Mouse (Mus musculus): Measurements from ENCODE around the gene Asic2. TPM values are rescaled to one million over a fixed set of nuclear protein-coding genes. Genes with fewer than 3 reads are reported as not detected.

The Asic2 gene
- total and polyA plus RNA-seq, 2 experiments from 2014 or later: 19.2 to 57.3 TPM

DNA sequence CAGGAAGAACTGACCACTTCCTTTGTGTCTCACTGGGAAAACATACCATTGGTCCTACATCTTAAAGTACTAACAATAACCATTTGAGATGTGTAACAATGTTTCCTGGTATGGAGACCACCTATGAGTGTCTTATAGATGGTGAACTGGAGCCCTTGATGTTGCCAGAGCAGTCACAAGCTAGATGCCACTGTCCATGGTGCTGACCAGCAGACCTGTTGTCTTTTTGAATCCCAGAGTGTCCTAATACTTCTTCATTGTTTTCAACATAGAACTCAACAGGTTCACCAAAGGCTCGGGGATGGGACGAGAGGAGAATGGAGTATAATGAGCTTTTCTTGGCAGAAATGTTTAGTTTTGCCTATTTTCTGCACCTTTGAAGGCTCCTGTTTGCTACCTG is 962.4 kb downstream of the Asic2 start:
- Histone ChIP-seq H3K27me3 (ENCODE audit: insufficient read depth, low read length) (no peaks in the 10 kb centered on the region), H3K36me3 (ENCODE audit: insufficient read depth, low read length) (no peaks in the 10 kb centered on the region), H3K9me3 (ENCODE audit: low read length) (no peaks in the 10 kb centered on the region), H3K9ac (replicated peaks; ENCODE audit: low read length) (no peak overlapping the region), H3K4me3 (ENCODE audit: low read length) (no peak overlapping the region), H3K27ac (no peak overlapping the region), H3K4me2 (ENCODE audit: low read depth, low read length) (no peak overlapping the region), H3K4me1 (ENCODE audit: insufficient read depth, low read length) (no peaks in the 10 kb centered on the region)
- DNase-seq (ENCODE audit: low spot score): no peak
- no peak for ATAC-seq
- TF ChIP-seq CTCF (IDR thresholded peaks at IDR 0.05; ENCODE audit: low read depth): no peak
- 85% methylated on average over 2 of the region's 2 CpGs for WGBS

- no peak for ATAC-seq
- Histone ChIP-seq H3K4me2 (ENCODE audit: low read depth, low read length) (no peak overlapping the region), H3K27ac (no peak overlapping the region), H3K9me3 (ENCODE audit: low read length) (no peaks in the 10 kb centered on the region), H3K27me3 (ENCODE audit: insufficient read depth, low read length) (no peaks in the 10 kb centered on the region), H3K4me1 (ENCODE audit: insufficient read depth, low read length) (no peaks in the 10 kb centered on the region), H3K9ac (replicated peaks; ENCODE audit: low read length) (no peak overlapping the region), H3K4me3 (ENCODE audit: low read length) (no peak overlapping the region), H3K36me3 (ENCODE audit: insufficient read depth, low read length) (no peaks in the 10 kb centered on the region)
- DNase-seq (ENCODE audit: low spot score): peak; percentile 32
- whole genome bisulfite sequencing: 42% methylated on average over 10 of the region's 10 CpGs
- no peak for TF ChIP-seq CTCF (IDR thresholded peaks at IDR 0.05; ENCODE audit: low read depth)
These were observed 965.4 kb downstream of the Asic2 start for GRCm38 (mm10) chr11:81002769-81003430.

DNA sequence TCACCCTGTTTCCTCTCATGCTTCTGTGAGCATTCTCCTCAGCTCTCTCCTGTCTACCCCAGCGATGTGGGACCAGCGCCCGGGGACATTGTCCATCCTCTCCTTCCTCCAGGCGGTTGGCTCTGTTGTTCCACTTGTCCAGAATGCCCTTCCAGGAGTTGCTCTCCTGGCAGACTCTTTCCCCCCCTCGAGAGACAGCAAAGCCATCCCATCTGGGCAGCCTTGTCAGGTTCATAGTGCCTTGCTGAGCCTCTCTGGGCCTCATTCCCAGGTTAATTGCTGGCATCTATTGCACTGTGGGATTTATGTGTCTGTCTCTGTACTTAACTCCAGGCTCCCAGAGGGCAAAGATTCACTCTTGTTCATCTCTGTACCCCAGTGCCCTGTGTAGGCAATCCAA is 972.6 kb downstream of the Asic2 start:
- Histone ChIP-seq H3K9me3 (ENCODE audit: low read length) (no peaks in the 10 kb centered on the region), H3K4me3 (ENCODE audit: low read length) (no peak overlapping the region), H3K36me3 (ENCODE audit: insufficient read depth, low read length) (no peaks in the 10 kb centered on the region), H3K4me1 (ENCODE audit: insufficient read depth, low read length) (0 out of 2 replicates have a peak, but pooled peaks cover 5% of the 10 kb centered on the region), H3K27ac (no peak overlapping the region), H3K4me2 (ENCODE audit: low read depth, low read length) (no peak overlapping the region), H3K9ac (replicated peaks; ENCODE audit: low read length) (no peak overlapping the region), H3K27me3 (ENCODE audit: insufficient read depth, low read length) (no peaks in the 10 kb centered on the region)
- ATAC-seq (no peak), DNase-seq (ENCODE audit: low spot score) (no peak)
- TF ChIP-seq CTCF (IDR thresholded peaks at IDR 0.05; ENCODE audit: low read depth): no peak
- WGBS: 85% methylated on average over 5 of the region's 5 CpGs

GRCm38 (mm10) chr11:80983530-80983929 is 984.7 kb downstream of the Asic2 start:
- Histone ChIP-seq H3K9me3 (ENCODE audit: low read length) (no peaks in the 10 kb centered on the region), H3K4me3 (ENCODE audit: low read length) (no peak overlapping the region), H3K4me2 (ENCODE audit: low read depth, low read length) (no peak overlapping the region), H3K27ac (no peak overlapping the region; the same call in 1 of the 2 replicates), H3K27me3 (ENCODE audit: insufficient read depth, low read length) (no peaks in the 10 kb centered on the region), H3K36me3 (ENCODE audit: insufficient read depth, low read length) (no peaks in the 10 kb centered on the region), H3K9ac (replicated peaks; ENCODE audit: low read length) (no peak overlapping the region), H3K4me1 (ENCODE audit: insufficient read depth, low read length) (peaks cover 4% of the 10 kb centered on the region)
- no peak for TF ChIP-seq CTCF (IDR thresholded peaks at IDR 0.05; ENCODE audit: low read depth)
- 34% methylated on average over 5 of the region's 5 CpGs for WGBS
- ATAC-seq: peak; percentile 93
- DNase-seq (ENCODE audit: low spot score): peak; percentile 33

GRCm38 (mm10) chr11:80976239-80976855 is 991.9 kb downstream of the Asic2 start:
- H3K4me3 ChIP-seq (ENCODE audit: low read length): no peak overlapping the region
- H3K9ac ChIP-seq (replicated peaks; ENCODE audit: low read length): no peak overlapping the region
- no peak for DNase-seq (ENCODE audit: low spot score)
- TF ChIP-seq CTCF (IDR thresholded peaks at IDR 0.05; ENCODE audit: low read depth): no peak
- H3K4me1 ChIP-seq (ENCODE audit: insufficient read depth, low read length): no peaks in the 10 kb centered on the region
- H3K27me3 ChIP-seq (ENCODE audit: insufficient read depth, low read length): no peaks in the 10 kb centered on the region
- H3K27ac ChIP-seq: no peak overlapping the region
- ATAC-seq: no peak
- H3K4me2 ChIP-seq (ENCODE audit: low read depth, low read length): no peak overlapping the region
- H3K36me3 ChIP-seq (ENCODE audit: insufficient read depth, low read length): no peaks in the 10 kb centered on the region
- no peaks in the 10 kb centered on the region for H3K9me3 ChIP-seq (ENCODE audit: low read length)
- 71% methylated on average over 9 of the region's 9 CpGs for WGBS

GRCm38 (mm10) chr11:80974616-80975015 is 993.6 kb downstream of the Asic2 start:
- WGBS: 80% methylated on average over 5 of the region's 5 CpGs
- Histone ChIP-seq H3K4me2 (ENCODE audit: low read depth, low read length) (no peak overlapping the region), H3K4me3 (ENCODE audit: low read length) (no peak overlapping the region), H3K4me1 (ENCODE audit: insufficient read depth, low read length) (no peaks in the 10 kb centered on the region), H3K9me3 (ENCODE audit: low read length) (no peaks in the 10 kb centered on the region), H3K27ac (no peak overlapping the region), H3K9ac (replicated peaks; ENCODE audit: low read length) (no peak overlapping the region), H3K36me3 (ENCODE audit: insufficient read depth, low read length) (no peaks in the 10 kb centered on the region), H3K27me3 (ENCODE audit: insufficient read depth, low read length) (no peaks in the 10 kb centered on the region)
- no peak for ATAC-seq
- DNase-seq (ENCODE audit: low spot score): peak; percentile 15
- no peak for TF ChIP-seq CTCF (IDR thresholded peaks at IDR 0.05; ENCODE audit: low read depth)

DNA sequence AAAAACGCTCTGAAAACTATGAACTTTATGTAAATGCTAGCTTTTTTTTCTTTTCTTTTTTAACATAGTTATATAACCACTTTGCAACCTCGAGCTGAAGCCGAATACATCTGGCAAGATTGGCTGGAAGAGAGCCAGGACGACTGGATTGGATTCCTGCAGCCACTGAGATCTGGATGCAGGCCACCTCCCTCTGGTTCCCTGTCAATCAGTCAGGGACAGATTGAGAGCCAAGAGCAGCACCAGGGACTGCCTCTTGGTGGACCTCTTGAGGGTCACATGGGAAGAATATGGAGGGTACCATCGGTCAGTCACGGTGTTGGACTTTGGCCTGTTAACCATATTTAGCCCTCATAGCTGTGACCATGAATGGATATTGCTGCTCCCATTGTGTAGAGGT is 994.3 kb downstream of the Asic2 start:
- H3K4me3 ChIP-seq (ENCODE audit: low read length): no peak overlapping the region
- TF ChIP-seq CTCF (IDR thresholded peaks at IDR 0.05; ENCODE audit: low read depth): no peak
- ATAC-seq (no peak), DNase-seq (ENCODE audit: low spot score) (peak; percentile 45)
- no peak overlapping the region for H3K4me2 ChIP-seq (ENCODE audit: low read depth, low read length)
- H3K9ac ChIP-seq (replicated peaks; ENCODE audit: low read length): no peak overlapping the region
- H3K36me3 ChIP-seq (ENCODE audit: insufficient read depth, low read length): no peaks in the 10 kb centered on the region
- no peaks in the 10 kb centered on the region for H3K4me1 ChIP-seq (ENCODE audit: insufficient read depth, low read length)
- 64% methylated on average over 6 of the region's 6 CpGs for WGBS
- H3K27me3 ChIP-seq (ENCODE audit: insufficient read depth, low read length): no peaks in the 10 kb centered on the region
- no peak overlapping the region for H3K27ac ChIP-seq
- H3K9me3 ChIP-seq (ENCODE audit: low read length): no peaks in the 10 kb centered on the region

Measured in hindbrain, postnatal 0 days (tissue).